Mouse (Mus musculus) forebrain, embryonic 12.5 days (tissue): ENCODE results near the gene Vmo1. TPM values are rescaled to one million over a fixed set of nuclear protein-coding genes. Genes with fewer than 3 reads are reported as not detected.

ENCODE experiments used
- ATAC-seq: fragments of 200-750 bp; cut with Nextera tagmentation; 2 replicates; pipeline ENCODE4 v1.8.0; 2017; ENCODE audit warnings: moderate TSS enrichment; ENCODE audit not compliant: low FRiP score
- H3K27ac ChIP-seq: fragments of 300-500 bp; sonication (generic); 2 replicates; pipeline ENCODE4 v1.5.1; 2016; ENCODE audit warnings: mild to moderate bottlenecking
- H3K27me3 ChIP-seq: fragments of 300-500 bp; sonication (generic); 2 replicates; pipeline ENCODE4 v1.6.1; 2016; ENCODE audit warnings: mild to moderate bottlenecking
- H3K36me3 ChIP-seq: fragments of 300-500 bp; sonication (generic); replicated peaks from 2 replicates; pipeline ENCODE4 v1.6.1; 2016; ENCODE audit warnings: mild to moderate bottlenecking
- H3K4me1 ChIP-seq: fragments of 300-500 bp; sonication (generic); 2 replicates; pipeline ENCODE4 v1.6.1; 2016
- H3K4me2 ChIP-seq: fragments of 300-500 bp; sonication (generic); 2 replicates; pipeline ENCODE4 v1.6.1; 2016; ENCODE audit warnings: mild to moderate bottlenecking, moderate library complexity
- H3K4me3 ChIP-seq: fragments of 300-500 bp; sonication (generic); replicated peaks from 2 replicates; pipeline ENCODE4 v1.5.1; 2016; ENCODE audit warnings: mild to moderate bottlenecking
- H3K9ac ChIP-seq: fragments of 300-500 bp; sonication (generic); 2 replicates; pipeline ENCODE4 v1.6.1; 2016; ENCODE audit warnings: mild to moderate bottlenecking
- H3K9me3 ChIP-seq: fragments of 300-500 bp; sonication (generic); 2 replicates; pipeline ENCODE4 v1.6.1; 2016
- WGBS: fragments of 180-500 bp; shearing (Covaris S2); methylation state at CpG from one replicate; pipeline ENCODE4 v1.1.7; 2016; 5-methylcytosine and 5-hydroxymethylcytosine counted together
- polyA plus RNA-seq: library from polyadenylated mRNA; unstranded; fragments of >200 nt; fragmentation: Nextera tagmentation; extraction: Ambion mirVana; gene quantifications from 2 replicates; pipeline ENCODE4 v1.2.1, GENCODE M21; 2016

The Vmo1 gene
- polyA plus RNA-seq: not detected in 2 replicates

DNA sequence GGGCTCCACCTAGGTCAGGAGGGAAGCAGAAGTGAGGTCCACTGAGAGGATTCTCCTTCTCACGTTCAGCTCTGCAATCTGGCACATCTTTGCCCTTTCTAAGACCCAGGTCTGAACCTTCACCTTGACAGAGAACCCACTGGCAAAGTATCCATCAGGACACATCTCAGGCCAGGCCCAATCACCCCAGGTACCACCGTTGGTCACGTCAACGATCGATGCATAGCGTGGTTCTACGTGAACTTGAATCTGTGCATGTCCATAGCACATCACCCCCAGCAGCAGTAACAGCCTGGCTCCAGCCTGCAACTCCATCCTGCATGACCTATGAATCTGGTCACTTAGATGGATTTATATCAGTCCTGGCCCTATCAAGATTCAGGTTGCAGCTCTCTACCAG is at the start of gene Vmo1:
Gene Vmo1, minus strand, starts transcription at position 329 of the 400 bp plus-strand sequence.
- Histone ChIP-seq H3K4me1 (peaks cover 5% of the 10 kb centered on the region; the same call in 1 of the 2 replicates), H3K9me3 (no peaks in the 10 kb centered on the region), H3K36me3 (no peaks in the 10 kb centered on the region), H3K27me3 (peaks cover 26% of the 10 kb centered on the region), H3K9ac (no peak within 1 kb of the TSS), H3K27ac (no peak within 1 kb of the TSS), H3K4me3 (no peak within 1 kb of the TSS), H3K4me2 (no peak within 1 kb of the TSS)
- 91% methylated on average over 7 of the region's 7 CpGs for WGBS
- ATAC-seq: no peak

DNA sequence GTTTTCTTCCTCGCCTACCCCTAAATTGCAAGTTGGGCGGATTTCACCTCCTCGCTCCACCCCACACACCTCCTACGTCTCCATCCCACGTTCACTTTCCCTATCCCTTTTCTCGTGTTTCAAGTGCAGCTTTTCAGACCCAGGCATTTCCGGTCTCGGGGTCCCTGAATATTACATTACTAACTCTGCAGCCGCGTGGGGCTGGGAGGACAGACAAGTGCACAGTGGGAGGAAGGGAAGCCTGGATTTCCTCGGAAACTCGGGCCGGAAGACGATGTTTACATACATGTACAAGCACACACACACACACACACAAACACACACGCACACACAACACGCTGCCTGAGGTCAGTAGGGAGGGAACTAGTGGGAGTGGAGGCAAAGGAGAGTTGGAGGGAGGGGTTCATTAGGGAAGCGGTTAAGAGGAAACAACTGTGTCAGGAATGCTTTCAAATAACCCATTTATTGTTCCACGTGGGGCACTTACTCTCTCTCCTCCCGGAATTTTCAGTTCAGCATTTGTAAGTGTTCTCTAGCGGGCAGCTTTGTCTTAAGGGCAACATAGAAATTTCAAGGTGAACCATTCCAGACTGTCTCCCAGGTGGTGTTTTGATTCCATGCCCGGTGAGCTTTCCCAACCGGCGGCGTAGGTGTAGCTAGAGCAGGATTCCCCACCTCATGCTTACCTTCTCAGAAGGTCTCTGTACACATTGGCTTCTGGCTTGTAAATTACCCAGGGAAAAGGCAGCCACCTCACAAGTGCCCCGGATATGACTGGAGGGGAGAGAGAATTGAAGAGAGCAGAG is 49.3 kb upstream of the Vmo1 start:
- no peaks in the 10 kb centered on the region for H3K27me3 ChIP-seq
- H3K36me3 ChIP-seq: peaks cover 6% of the 10 kb centered on the region; the same call in 1 of the 2 replicates
- H3K4me3 ChIP-seq: peak overlapping the region; percentile 81
- H3K4me2 ChIP-seq: peak overlapping the region; percentile 96
- peaks cover 42% of the 10 kb centered on the region for H3K4me1 ChIP-seq
- H3K27ac ChIP-seq: peak overlapping the region; percentile 84; the same call in 1 of the 2 replicates
- H3K9me3 ChIP-seq: no peaks in the 10 kb centered on the region
- 2% methylated on average over 25 of the region's 25 CpGs for WGBS
- no peak for ATAC-seq
- H3K9ac ChIP-seq: peak overlapping the region; percentile 82

DNA sequence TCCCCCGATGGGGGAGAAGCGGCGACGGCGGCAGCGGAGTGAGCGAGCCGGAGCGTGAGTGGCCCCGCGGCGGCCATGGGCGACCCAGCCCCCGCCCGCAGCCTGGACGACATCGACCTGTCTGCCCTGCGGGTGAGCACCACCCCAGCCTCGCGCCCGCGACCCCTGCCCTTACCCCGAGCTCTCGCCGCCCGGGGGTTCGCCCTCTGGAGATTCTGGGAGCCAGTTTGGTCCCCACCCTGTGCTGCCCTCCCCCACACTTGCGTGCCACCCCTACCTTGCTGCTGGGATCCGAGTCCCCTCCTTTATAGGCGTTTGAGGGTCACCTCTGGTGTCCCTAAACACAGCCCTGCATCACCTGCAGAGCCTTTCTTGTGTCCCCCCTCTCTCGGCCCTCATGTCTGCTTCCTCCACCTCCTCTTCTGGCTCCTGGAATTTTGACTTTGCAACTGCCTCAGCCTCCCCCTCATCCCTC is 48.6 kb upstream of the Vmo1 start:
- 1% methylated on average over 21 of the region's 31 CpGs for WGBS
- Histone ChIP-seq H3K4me2 (peak overlapping the region; percentile 96), H3K4me3 (peak overlapping the region; percentile 81), H3K27ac (peak overlapping the region; percentile 84), H3K4me1 (peaks cover 42% of the 10 kb centered on the region), H3K27me3 (no peaks in the 10 kb centered on the region), H3K9me3 (no peaks in the 10 kb centered on the region), H3K9ac (peak overlapping the region; percentile 82), H3K36me3 (peaks cover 4% of the 10 kb centered on the region; the same call in 1 of the 2 replicates)
- peak; percentile 62 for ATAC-seq

DNA sequence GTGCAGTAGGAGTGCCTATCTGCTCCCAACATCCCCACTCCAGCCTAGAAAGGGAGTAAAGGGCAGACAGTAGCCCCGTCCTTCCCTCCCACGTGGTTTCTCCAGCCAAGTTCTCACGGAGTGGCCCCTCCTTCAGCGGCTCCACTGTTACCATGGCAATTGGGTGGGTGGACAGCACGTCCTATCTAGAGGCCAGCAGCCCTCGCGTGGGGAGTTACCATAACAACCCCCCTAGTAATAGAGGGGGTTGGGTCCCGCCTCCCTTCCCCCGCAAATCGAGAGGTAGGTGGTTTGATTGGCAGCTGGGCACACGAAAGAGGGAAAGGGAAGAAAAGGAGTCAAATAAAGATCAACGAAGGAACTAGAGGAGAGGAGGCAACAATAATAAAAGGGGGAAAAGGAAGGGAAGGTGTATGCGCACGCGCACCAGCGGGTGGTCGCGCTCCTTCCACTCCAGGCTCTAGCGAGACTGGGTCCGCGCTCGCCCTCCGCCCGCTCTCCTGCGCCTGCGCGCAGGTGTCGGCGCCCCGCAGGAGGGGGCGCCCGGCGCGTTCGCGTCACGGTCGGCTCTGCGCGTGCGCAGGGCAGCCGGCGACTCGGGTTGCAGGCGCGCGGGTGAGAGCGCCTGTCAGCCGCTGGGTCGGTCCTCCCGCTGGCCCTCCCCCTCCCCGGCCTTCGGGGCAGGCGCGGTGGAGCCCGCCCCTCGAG is 48.0 kb upstream of the Vmo1 start, which contains the start of gene Mink1:
Gene Mink1, plus strand, starts transcription at position 595 of the 708 bp plus-strand sequence.
- WGBS: under 1% methylated on average over 53 of the region's 57 CpGs
- Histone ChIP-seq H3K4me2 (peak within 1 kb of the TSS; percentile 96), H3K36me3 (no peaks in the 10 kb centered on the region), H3K4me3 (peak within 1 kb of the TSS; percentile 81), H3K4me1 (peaks cover 42% of the 10 kb centered on the region), H3K27ac (peak within 1 kb of the TSS; percentile 84), H3K27me3 (no peaks in the 10 kb centered on the region), H3K9me3 (no peaks in the 10 kb centered on the region), H3K9ac (peak within 1 kb of the TSS; percentile 82)
- peak; percentile 92 for ATAC-seq

DNA sequence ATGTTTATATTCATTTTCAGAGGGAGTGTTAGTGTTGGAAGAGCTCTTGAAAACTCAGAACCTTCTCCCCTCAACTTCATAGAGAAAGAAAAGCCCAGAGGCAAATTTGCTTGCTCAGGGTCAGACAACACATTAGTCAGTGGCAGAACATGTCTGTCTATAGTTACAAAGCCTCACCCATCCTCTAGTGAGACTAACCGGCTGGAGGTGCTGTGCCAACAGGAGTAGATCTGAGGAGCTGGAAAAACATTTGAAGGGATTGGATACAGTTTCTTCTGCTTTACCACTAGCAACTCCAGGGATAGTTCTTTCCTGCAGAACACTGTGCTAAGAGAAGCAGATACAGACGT is 47.5 kb upstream of the Vmo1 start:
- H3K36me3 ChIP-seq: no peaks in the 10 kb centered on the region
- peak overlapping the region; percentile 81 for H3K4me3 ChIP-seq
- no peaks in the 10 kb centered on the region for H3K9me3 ChIP-seq
- H3K4me1 ChIP-seq: peaks cover 40% of the 10 kb centered on the region
- peak overlapping the region; percentile 82 for H3K9ac ChIP-seq
- H3K27ac ChIP-seq: peak overlapping the region; percentile 84
- WGBS: 3% methylated on average over 2 of the region's 2 CpGs
- no peak for ATAC-seq
- peak overlapping the region; percentile 96 for H3K4me2 ChIP-seq
- no peaks in the 10 kb centered on the region for H3K27me3 ChIP-seq

DNA sequence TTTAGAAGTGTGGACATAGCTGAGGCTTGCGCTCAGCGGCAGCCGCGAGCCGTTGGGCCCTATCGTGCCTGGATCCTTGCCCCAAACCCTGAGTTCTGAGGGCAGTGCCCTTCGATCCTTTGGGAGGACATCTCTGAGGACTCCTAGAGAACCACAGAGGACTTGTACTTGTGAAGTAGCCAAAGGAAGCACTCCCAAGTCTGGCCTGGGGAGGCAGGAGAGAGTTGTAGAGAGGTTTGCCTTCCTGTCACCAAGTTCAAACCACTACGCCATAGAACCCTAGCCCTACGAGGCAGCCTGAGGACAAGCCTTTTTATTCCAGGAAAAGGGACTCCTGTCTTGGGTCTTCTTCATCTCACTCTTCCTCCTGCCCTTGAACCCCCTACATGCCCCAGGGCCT is 43.1 kb upstream of the Vmo1 start:
- H3K9me3 ChIP-seq: no peaks in the 10 kb centered on the region
- ATAC-seq: no peak
- H3K4me1 ChIP-seq: peaks cover 8% of the 10 kb centered on the region
- 88% methylated on average over 9 of the region's 9 CpGs for WGBS
- H3K9ac ChIP-seq: no peak overlapping the region
- no peak overlapping the region for H3K4me3 ChIP-seq
- H3K36me3 ChIP-seq: no peaks in the 10 kb centered on the region
- H3K4me2 ChIP-seq: no peak overlapping the region
- H3K27ac ChIP-seq: no peak overlapping the region
- no peaks in the 10 kb centered on the region for H3K27me3 ChIP-seq

DNA sequence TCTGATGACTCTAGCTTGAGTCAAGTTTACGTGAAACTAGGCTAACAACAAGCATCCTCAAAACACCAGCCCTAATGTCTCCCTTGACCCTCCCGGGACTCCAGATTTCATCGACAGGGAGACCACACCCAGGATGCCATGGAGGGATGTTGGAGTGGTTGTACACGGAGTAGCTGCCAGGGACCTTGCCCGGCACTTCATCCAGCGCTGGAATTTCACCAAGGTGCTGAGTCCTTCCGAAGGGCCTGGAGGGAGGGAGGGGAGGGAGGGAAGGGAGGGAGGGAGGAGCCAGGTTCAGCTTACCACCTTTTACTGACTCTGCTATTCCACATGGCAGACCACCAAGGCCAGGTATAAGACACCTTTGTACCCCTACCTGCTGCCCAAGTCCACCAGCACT is 39.5 kb upstream of the Vmo1 start:
- no peak overlapping the region for H3K4me3 ChIP-seq
- 37% methylated on average over 7 of the region's 7 CpGs for WGBS
- no peaks in the 10 kb centered on the region for H3K9me3 ChIP-seq
- H3K9ac ChIP-seq: no peak overlapping the region
- ATAC-seq: no peak
- no peaks in the 10 kb centered on the region for H3K27me3 ChIP-seq
- H3K4me2 ChIP-seq: no peak overlapping the region
- H3K4me1 ChIP-seq: no peaks in the 10 kb centered on the region; the same call in 1 of the 2 replicates
- H3K27ac ChIP-seq: no peak overlapping the region
- H3K36me3 ChIP-seq: no peaks in the 10 kb centered on the region

DNA sequence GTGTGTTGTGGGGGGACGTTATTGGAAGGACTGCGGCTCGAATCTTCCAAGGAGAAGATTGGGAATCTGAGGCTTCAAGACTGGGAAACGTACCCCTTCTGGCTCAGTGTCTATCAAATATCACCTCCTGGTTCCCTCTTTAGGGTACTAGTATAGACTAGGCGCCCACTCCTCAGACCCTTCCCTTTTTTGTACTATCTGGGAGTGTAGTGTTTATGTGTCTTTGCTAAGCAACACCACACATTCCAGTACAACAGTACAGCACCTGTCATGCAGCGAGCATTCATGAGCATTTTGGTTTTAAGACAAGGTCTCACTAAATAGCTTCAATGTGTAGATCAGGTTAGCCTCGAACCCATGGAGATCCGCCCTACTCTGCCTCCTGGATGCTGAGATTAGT is 37.1 kb upstream of the Vmo1 start:
- Histone ChIP-seq H3K36me3 (no peaks in the 10 kb centered on the region), H3K9ac (no peak overlapping the region), H3K27me3 (no peaks in the 10 kb centered on the region), H3K9me3 (no peaks in the 10 kb centered on the region), H3K27ac (no peak overlapping the region), H3K4me1 (no peaks in the 10 kb centered on the region; the same call in 1 of the 2 replicates), H3K4me2 (no peak overlapping the region), H3K4me3 (no peak overlapping the region)
- 86% methylated on average over 8 of the region's 8 CpGs for WGBS
- no peak for ATAC-seq

DNA sequence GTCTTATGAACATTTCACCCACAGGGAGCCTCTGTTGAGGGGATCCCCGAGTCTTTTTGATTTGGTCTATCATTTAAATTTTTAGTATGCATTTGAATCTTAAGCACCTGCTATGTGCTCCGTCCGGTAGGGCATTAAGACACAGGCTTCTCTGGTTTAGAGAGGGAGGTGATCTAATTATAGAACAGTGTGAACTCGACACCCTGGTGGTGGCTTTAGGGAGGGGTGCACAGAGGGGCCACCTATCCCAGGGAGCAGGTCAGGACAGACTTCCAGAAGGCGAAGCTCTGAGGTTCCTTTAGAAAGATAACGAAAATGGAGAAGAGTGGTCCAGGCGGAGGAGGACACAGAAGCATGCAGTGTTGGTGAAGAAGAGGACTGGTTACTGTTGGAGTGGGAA is 30.1 kb upstream of the Vmo1 start:
- Histone ChIP-seq H3K36me3 (no peaks in the 10 kb centered on the region), H3K27me3 (peaks cover 23% of the 10 kb centered on the region), H3K4me1 (peaks cover 12% of the 10 kb centered on the region), H3K4me2 (no peak overlapping the region), H3K4me3 (no peak overlapping the region), H3K9me3 (no peaks in the 10 kb centered on the region), H3K9ac (no peak overlapping the region), H3K27ac (no peak overlapping the region)
- WGBS: 71% methylated on average over 7 of the region's 7 CpGs
- ATAC-seq: no peak

DNA sequence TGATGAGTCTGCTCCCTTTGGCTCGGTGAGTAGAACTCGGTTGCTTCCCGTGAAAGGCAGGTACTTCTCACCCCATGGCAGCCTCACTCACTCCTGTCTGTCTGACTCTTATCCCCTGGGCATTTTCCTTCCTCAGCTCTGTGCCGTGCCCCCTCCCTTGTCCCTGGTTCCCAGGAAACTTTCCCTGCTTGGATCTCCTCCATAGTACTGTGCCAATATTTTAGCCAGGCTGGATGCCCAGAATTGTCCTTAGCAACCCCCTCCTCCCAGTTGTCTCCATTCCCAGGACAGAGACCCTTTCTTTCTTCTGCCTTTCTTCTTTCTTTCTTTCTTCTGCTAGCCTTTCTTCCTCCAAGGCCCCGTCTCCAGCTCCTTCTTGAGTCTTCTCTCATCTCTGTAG is 27.0 kb upstream of the Vmo1 start:
- 80% methylated on average over 5 of the region's 5 CpGs for WGBS
- H3K27ac ChIP-seq: no peak overlapping the region
- H3K36me3 ChIP-seq: no peaks in the 10 kb centered on the region
- H3K9ac ChIP-seq: no peak overlapping the region
- peaks cover 26% of the 10 kb centered on the region for H3K27me3 ChIP-seq
- H3K9me3 ChIP-seq: no peaks in the 10 kb centered on the region
- H3K4me2 ChIP-seq: no peak overlapping the region
- peaks cover 12% of the 10 kb centered on the region for H3K4me1 ChIP-seq
- no peak overlapping the region for H3K4me3 ChIP-seq
- no peak for ATAC-seq

DNA sequence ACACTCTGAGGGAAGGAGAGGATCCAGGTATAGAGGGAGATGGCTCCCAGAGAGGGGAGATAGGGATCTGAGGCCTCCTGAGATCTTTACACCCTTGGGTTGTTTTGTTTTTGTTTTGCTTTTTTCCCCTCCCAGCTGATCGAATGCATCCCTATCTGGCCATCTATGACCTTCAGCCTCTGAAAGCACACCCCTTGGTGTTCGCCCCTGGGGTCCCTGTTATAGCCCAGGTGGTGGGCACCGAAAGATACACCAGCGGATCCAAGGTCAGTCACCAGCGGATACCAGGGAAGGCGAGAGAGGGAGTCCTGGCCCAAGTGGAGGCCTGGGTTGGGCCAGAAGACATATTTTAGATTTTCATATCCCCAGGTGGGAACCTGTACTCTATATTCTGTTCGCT is 26.5 kb upstream of the Vmo1 start:
- peak overlapping the region; percentile 56; the same call in 1 of the 2 replicates for H3K4me3 ChIP-seq
- ATAC-seq: no peak
- H3K9ac ChIP-seq: no peak overlapping the region
- no peaks in the 10 kb centered on the region for H3K9me3 ChIP-seq
- peaks cover 12% of the 10 kb centered on the region for H3K4me1 ChIP-seq
- no peaks in the 10 kb centered on the region for H3K36me3 ChIP-seq
- WGBS: 88% methylated on average over 7 of the region's 7 CpGs
- H3K27me3 ChIP-seq: peaks cover 26% of the 10 kb centered on the region
- 0 out of 2 replicates have a peak overlapping the region, but pooled peaks have one; percentile 92 for H3K4me2 ChIP-seq
- no peak overlapping the region for H3K27ac ChIP-seq

DNA sequence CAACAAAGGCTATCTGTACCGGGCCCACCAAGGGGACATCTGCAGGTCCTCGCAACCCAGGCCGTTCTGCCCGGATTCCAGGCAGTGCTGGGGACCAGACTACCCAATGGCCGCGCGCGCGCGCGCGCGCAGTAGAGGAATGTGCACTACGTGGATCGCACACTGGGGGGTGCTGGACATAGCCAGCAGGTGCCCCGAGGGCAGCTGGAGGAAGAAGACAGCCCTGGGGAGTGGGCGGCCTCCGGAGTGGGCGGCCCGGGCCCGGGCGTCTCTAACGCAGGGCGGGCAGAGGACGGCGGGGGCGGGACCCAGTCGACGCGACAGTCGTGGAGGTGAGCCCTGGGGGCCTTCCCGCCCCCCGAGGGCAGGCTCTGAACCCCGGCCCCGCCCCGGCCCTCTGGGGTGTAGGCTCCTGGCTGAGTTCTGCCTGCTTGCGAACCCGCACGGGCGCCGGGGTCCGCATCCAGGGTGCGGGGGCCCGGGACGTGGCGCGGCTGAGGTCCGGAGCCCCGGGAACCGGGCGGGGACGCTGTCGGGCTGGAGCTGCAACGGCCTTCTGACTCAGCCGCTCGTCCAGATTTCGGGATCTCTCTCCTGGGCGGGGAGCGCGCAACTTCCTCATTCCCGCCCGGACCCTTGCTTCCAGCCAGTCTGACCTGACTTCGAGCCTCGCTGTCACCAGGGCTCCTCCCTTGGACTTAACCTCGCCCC is 25.6 kb upstream of the Vmo1 start, which contains the start of gene Pld2:
Gene Pld2, plus strand, starts transcription at position 188 of the 711 bp plus-strand sequence.
- peak; percentile 74 for ATAC-seq
- Histone ChIP-seq H3K9me3 (no peaks in the 10 kb centered on the region), H3K4me1 (peaks cover 12% of the 10 kb centered on the region), H3K36me3 (no peaks in the 10 kb centered on the region), H3K27me3 (peaks cover 26% of the 10 kb centered on the region), H3K9ac (peak within 1 kb of the TSS; percentile 59), H3K4me3 (peak within 1 kb of the TSS; percentile 56), H3K4me2 (peak within 1 kb of the TSS; percentile 92), H3K27ac (no peak within 1 kb of the TSS)
- under 1% methylated on average over 55 of the region's 65 CpGs for WGBS
